Mouse (Mus musculus): ENCODE measurements around the gene Olfr849. TPM values are rescaled to one million over a fixed set of nuclear protein-coding genes. Genes with fewer than 3 reads are reported as not detected.

Gene Olfr849
- total RNA-seq (2023) = not detected

GRCm38 (mm10) chr9:19439966-19440365 is at the start of gene Olfr849:
TSS of gene Olfr849 (plus strand) at chr9:19440266.

GRCm38 (mm10) chr9:19478148-19478547 is 38.1 kb downstream of the Olfr849 start, which contains the start of gene Olfr850:
TSS of gene Olfr850 (minus strand) at chr9:19478248.

GRCm38 (mm10) chr9:19492995-19493394 is 52.9 kb downstream of the Olfr849 start, which contains the start of gene Olfr851:
TSS of gene Olfr851 (plus strand) at chr9:19493295.

Other genes with a start within 250 kb of the Olfr849 start
- gene Olfr843, start 188.3 kb upstream of the Olfr849 start, total RNA-seq (2023) = not detected
- gene Olfr844, start 123.9 kb upstream of the Olfr849 start, total RNA-seq (2023) = not detected
- gene Olfr845, start 103.8 kb upstream of the Olfr849 start, total RNA-seq (2023) = not detected
- not detected for gene Olfr846, start 76.3 kb upstream of the Olfr849 start, total RNA-seq (2023)
- not detected for gene Olfr847, start 61.6 kb upstream of the Olfr849 start, total RNA-seq (2023)
- not detected for gene Olfr850, start 38.0 kb downstream of the Olfr849 start, total RNA-seq (2023)
- gene Olfr851, start 53.0 kb downstream of the Olfr849 start, total RNA-seq (2023) = not detected
- not detected for gene Olfr853, start 100.8 kb downstream of the Olfr849 start, total RNA-seq (2023)
- not detected for gene Olfr854, start 127.1 kb downstream of the Olfr849 start, total RNA-seq (2023)
- not detected for gene Olfr855, start 142.4 kb downstream of the Olfr849 start, total RNA-seq (2023)
- gene Zfp317, start 181.8 kb downstream of the Olfr849 start, total RNA-seq (2023) = 1 to 10 TPM; 6.8 to 7.1 TPM